Mouse (Mus musculus): ENCODE data around the gene Hoxb5. TPM values are rescaled to one million over a fixed set of nuclear protein-coding genes. Genes with fewer than 3 reads are reported as not detected.

Hoxb5 gene
- polyA plus RNA-seq (2015; fragmentation: Illumina TruSeq; extraction: RNeasy Lipid Tissue Mini Kit (QIAGEN cat#74804); ENCODE audit: insufficient read depth, low read depth, low replicate concordance) = 2.0 TPM

DNA sequence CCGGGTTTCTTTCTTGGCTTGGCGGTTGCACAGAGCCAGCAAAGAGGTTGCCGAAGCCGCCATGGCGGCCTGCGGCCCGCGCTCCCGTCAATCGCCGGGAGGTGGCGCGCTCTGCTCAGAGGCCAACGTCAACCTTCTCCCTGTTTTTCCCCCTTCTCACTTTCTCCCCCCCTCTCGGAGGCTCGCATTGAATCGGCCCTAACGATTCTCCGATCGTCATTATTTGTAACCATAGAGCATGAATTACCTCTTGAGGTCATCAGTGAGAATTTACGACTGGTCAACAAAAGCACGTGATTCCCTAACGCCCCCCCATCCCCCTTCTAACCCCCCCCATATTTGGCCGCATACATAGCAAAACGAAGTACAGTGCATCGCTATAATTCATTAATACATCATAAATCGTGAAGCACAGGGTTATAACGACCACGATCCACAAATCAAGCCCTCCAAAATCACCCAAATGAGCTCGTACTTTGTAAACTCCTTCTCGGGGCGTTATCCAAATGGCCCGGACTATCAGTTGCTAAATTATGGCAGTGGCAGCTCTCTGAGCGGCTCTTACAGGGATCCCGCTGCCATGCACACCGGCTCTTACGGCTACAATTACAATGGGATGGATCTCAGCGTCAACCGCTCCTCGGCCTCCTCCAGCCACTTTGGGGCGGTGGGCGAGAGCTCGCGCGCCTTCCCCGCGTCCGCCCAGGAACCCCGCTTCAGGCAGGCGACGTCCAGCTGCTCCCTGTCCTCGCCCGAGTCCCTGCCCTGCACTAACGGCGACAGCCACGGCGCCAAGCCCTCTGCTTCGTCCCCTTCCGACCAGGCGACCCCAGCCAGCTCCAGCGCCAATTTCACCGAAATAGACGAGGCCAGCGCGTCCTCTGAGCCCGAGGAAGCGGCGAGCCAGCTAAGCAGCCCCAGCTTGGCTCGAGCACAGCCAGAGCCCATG, at the start of gene Hoxb5:
TSS of gene Hoxb5 (plus strand) at position 186 of the 949 bp plus-strand sequence.

DNA sequence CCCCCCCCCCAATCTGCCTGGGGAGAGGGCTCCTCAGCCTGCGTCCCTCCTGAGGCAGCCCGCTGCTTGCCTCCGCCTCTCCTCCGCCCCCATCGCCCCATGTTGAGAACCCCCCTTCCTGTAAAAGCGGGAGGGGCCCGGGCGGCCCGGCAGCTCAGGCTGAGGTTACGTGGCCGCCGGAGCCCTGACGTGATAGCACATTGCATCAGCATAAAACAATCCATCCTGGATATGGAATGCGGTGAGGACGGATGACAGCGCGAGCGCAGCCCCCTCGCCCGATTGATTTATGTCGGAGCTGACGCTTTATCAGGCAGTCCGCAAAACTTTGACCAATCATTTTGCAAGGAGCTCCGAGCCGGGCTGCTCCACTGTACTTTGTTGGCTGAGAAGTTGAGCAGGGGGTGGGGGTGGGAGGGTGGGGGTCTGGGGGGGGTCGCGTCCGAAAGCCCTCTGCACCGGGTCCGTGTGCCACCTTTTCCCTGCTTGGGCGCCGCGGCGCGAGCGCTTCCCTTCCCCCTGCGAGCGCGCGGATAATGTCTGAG, 32.1 kb upstream of the Hoxb5 start, which contains the start of gene Hoxb9:
TSS of gene Hoxb9 (plus strand) at position 462 of the 545 bp plus-strand sequence.

DNA sequence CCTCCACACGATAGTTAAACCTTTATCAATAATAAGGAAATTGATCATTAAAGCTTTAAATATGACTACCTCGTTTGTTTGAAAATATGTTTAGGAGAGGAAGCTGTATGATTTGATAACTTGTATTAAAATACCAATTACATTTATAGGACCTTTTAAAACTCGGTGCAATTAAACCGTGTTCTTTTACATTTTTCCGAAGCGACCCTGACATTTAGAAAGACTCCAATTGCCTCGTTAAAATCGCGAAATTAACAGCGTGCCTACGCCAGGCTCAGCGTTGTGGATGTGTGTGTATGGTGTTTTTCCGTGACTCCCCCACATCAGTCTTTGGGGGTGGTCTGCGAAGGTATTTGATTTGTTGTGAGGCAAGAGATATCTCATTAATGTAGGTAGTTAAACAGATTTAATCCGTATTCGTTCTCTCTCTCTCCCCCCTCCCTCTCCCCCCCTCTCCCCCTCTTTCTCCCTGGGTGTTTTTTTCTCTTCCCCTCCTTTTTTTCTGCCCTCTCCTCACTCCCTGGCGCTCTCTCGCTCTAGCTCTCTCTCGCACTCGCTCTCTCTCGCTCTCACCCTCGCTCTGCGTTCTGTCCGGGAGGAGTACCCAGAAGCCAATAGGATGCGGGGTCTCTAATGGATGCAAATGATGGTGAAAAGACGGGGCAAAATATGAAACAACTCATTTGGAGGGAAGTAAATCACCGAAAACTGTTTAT, 21.1 kb upstream of the Hoxb5 start, which contains the start of gene Hoxb8:
TSS of gene Hoxb8 (plus strand) at position 51 of the 716 bp plus-strand sequence.

DNA sequence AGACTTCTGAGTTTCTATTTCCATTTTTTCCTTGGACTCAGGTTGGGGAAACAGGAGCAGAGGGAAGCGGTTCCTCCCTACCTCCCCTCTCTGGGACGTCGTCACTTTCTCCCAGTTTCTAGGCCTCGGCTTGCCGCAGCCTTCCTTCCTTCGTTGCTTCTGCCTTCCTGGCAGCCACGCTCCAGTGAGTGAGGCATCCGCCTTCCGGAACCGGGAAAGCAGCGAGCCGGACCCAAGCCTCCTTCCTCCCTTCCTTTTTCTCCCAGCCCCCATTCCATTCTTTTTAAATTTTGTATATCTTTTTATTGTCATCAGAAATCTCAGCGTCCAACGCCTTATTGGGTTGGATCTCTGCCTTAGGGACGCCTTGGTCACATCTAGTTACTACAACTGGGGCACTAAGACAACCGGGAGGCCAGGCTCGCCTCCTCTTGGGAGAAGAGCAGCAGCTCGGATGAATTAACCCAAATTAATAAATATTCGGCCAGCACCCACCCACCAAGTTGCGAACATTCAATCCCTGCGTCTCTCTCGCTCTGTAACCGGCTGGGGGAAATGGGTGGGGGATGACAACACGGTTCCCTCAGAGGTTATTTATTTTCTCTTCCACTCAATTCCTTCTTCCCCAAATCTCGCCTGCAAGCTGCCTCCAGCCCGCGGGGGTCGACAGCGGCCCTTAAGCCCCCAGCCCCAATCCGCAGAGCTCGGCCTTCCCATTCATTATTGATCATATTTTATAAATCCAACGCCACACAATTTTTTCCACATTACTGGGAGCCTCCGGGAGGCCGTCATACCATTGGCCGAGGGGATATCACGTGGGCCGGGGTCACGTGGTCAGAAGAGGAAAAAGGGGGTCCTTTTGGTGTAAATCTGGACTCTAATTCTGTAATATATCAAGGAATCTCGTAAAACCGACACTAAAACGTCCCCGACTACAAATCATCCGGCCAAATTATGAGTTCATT, 17.1 kb upstream of the Hoxb5 start, which contains the start of gene Hoxb7:
TSS of gene Hoxb7 (plus strand) at position 853 of the 968 bp plus-strand sequence.

DNA sequence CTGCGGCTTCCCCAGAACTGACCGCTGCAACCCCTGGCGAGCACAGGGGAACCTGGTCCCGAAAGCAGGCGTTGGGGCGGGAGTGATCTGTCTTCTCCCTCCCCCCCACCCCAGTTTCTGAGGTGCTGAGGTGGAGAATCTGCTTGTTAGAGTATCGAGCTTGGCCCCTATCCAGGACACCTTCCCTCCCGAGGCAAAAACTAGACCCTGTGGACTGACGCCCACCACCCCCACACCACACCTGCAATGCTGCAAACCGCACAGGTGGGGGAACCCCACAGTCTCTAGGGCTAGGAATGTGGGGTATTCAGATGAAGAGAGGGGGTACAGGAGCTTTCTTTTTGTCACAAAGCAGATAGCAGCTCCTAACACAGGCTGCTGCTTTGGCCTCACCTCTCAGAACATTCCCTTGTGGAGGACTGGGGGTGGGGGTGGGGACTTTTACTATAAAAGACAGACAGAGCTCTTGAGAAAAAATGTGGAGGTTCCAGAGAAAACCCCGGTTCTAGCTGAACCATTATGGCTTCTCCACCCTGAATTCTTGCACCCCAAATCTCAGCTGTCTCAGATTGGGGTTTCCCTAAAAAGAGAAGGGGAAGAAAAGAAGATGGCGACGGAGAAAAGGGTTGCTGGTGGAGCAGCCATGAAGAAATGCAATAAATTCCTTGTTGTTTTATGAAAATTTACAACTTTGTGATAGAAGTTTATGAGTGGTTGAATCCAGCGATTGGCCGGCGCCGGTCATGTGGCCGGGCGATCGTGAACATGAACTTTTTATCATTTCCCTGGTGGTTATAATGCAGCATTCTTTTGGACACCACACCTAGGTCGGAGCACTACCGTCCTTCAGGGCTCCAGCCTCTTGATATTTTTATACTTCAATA, 11.2 kb upstream of the Hoxb5 start, which contains the start of gene Hoxb6:
TSS of gene Hoxb6 (plus strand) at position 796 of the 884 bp plus-strand sequence.

DNA sequence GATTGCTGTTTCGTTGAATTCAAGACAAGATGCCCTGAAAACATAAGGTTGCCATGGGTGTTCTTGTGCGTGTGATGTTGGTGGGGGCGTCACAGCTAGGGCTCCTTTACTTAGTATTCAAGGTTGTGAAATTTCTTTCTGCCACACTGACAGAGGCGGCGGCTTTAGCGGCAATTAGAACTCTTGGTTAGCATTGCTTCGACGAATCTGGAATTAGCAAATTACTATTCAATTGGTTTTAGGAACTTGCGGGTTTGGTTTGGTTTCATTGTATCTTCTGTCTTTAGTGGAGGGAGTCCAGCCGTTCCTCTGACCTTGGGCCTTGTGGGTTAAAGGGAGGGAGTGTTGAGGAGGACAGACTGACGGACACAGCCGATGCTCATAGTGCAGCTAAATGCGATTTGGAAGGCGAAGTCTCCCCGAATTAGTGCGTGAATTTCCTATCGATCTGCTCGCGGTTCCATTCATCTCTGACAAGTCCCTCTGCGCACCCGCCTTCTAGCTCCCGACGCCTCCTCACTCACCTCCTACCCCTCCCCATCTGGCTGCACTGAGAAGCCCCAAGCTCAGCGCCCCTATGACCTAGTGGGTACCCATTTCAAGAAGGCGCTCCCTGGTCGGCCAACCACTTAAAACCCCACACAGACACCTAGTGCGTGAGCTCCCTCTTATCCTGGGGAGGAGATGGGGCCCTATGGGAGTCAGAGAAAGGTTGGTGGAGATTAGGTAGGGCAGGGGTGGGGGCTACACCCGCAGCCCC, 14.7 kb downstream of the Hoxb5 start, which contains the start of gene Hoxb4:
TSS of gene Hoxb4 (plus strand) at position 660 of the 760 bp plus-strand sequence.

DNA sequence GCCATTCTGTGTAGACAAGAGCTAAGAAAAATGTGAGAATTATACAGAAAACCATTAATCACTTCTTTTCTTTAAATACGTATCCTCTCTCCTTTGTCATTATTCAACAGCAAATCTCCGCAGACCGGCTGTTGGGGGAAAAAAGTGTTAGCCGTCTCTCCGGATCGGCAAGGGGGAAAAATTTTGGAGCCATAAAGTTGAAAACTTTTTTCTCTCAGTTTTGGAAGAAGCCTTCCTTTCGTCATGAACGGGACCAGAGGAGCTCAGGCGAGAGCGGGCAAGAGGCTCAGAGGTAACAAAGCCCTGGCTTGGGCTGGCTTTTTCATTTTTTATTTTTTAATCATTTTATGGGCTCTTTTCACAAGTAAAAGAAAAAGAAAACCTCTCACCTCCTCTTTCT, 20.0 kb downstream of the Hoxb5 start, which contains the start of gene Hoxb3:
TSS of gene Hoxb3 (plus strand) at position 173 of the 400 bp plus-strand sequence.

DNA sequence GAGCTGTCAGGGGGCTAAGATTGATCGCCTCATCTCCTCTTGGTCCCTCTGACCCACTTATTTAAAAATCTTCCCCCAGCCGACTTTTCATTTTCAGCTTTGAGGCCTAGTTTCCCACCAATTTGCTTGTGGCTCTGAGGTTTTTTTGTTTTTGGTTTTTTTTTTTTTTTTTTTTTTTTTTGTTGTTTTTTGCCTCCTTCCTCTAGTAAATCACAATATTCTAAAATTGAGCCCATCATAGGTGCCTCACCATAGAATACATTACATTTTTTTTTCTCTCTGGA, 47.1 kb downstream of the Hoxb5 start, which contains the start of gene Hoxb2:
TSS of gene Hoxb2 (plus strand) at position 185 of the 284 bp plus-strand sequence.

Other genes with a start within 250 kb of the Hoxb5 start
- gene Ube2z, start 237.9 kb upstream of the Hoxb5 start, polyA plus RNA-seq (2015; fragmentation: Illumina TruSeq; extraction: RNeasy Lipid Tissue Mini Kit (QIAGEN cat#74804); ENCODE audit: insufficient read depth, low read depth, low replicate concordance) = 10.0 TPM
- gene Atp5g1, start 227.7 kb upstream of the Hoxb5 start, polyA plus RNA-seq (2015; fragmentation: Illumina TruSeq; extraction: RNeasy Lipid Tissue Mini Kit (QIAGEN cat#74804); ENCODE audit: insufficient read depth, low read depth, low replicate concordance) = 111 TPM
- gene Calcoco2, start 191.4 kb upstream of the Hoxb5 start, polyA plus RNA-seq (2015; fragmentation: Illumina TruSeq; extraction: RNeasy Lipid Tissue Mini Kit (QIAGEN cat#74804); ENCODE audit: insufficient read depth, low read depth, low replicate concordance) = not detected
- 1.1 TPM for gene Ttll6, start 169.6 kb upstream of the Hoxb5 start, polyA plus RNA-seq (2015; fragmentation: Illumina TruSeq; extraction: RNeasy Lipid Tissue Mini Kit (QIAGEN cat#74804); ENCODE audit: insufficient read depth, low read depth, low replicate concordance)
- gene Hoxb13, start 109.0 kb upstream of the Hoxb5 start, polyA plus RNA-seq (2015; fragmentation: Illumina TruSeq; extraction: RNeasy Lipid Tissue Mini Kit (QIAGEN cat#74804); ENCODE audit: insufficient read depth, low read depth, low replicate concordance) = not detected
- 0.41 TPM for gene Hoxb9, start 31.9 kb upstream of the Hoxb5 start, polyA plus RNA-seq (2015; fragmentation: Illumina TruSeq; extraction: RNeasy Lipid Tissue Mini Kit (QIAGEN cat#74804); ENCODE audit: insufficient read depth, low read depth, low replicate concordance)
- gene Hoxb8, start 21.4 kb upstream of the Hoxb5 start, polyA plus RNA-seq (2015; fragmentation: Illumina TruSeq; extraction: RNeasy Lipid Tissue Mini Kit (QIAGEN cat#74804); ENCODE audit: insufficient read depth, low read depth, low replicate concordance) = 0.50 TPM
- gene Hoxb7, start 16.7 kb upstream of the Hoxb5 start, polyA plus RNA-seq (2015; fragmentation: Illumina TruSeq; extraction: RNeasy Lipid Tissue Mini Kit (QIAGEN cat#74804); ENCODE audit: insufficient read depth, low read depth, low replicate concordance) = 0.66 TPM
- gene Hoxb6, start 10.9 kb upstream of the Hoxb5 start, polyA plus RNA-seq (2015; fragmentation: Illumina TruSeq; extraction: RNeasy Lipid Tissue Mini Kit (QIAGEN cat#74804); ENCODE audit: insufficient read depth, low read depth, low replicate concordance) = 2.0 TPM
- gene Hoxb4, start 14.9 kb downstream of the Hoxb5 start, polyA plus RNA-seq (2015; fragmentation: Illumina TruSeq; extraction: RNeasy Lipid Tissue Mini Kit (QIAGEN cat#74804); ENCODE audit: insufficient read depth, low read depth, low replicate concordance) = 1.9 TPM
- 0.90 TPM for gene Hoxb3, start 20.0 kb downstream of the Hoxb5 start, polyA plus RNA-seq (2015; fragmentation: Illumina TruSeq; extraction: RNeasy Lipid Tissue Mini Kit (QIAGEN cat#74804); ENCODE audit: insufficient read depth, low read depth, low replicate concordance)
- 2.9 TPM for gene Hoxb2, start 47.2 kb downstream of the Hoxb5 start, polyA plus RNA-seq (2015; fragmentation: Illumina TruSeq; extraction: RNeasy Lipid Tissue Mini Kit (QIAGEN cat#74804); ENCODE audit: insufficient read depth, low read depth, low replicate concordance)
- not detected for gene Hoxb1, start 62.4 kb downstream of the Hoxb5 start, polyA plus RNA-seq (2015; fragmentation: Illumina TruSeq; extraction: RNeasy Lipid Tissue Mini Kit (QIAGEN cat#74804); ENCODE audit: insufficient read depth, low read depth, low replicate concordance)
- gene Skap1, start 161.3 kb downstream of the Hoxb5 start, polyA plus RNA-seq (2015; fragmentation: Illumina TruSeq; extraction: RNeasy Lipid Tissue Mini Kit (QIAGEN cat#74804); ENCODE audit: insufficient read depth, low read depth, low replicate concordance) = 2.5 TPM

Measured in pancreas, adult 10 weeks (tissue).